Mouse (Mus musculus): ENCODE measurements at regions not wholly inside any gene's neighbourhood (a gene's known extent, or its start where the extent isn't known, plus 50 kb on each side); places are given as distances from the start of the nearest gene placed in this dataset.

- no peak for DNase-seq
Observed at GRCm38 (mm10) chr8:6813816-6814215, 1708.7 kb upstream of the Slc10a2 start.

- DNase-seq, result no peak
Observed at GRCm38 (mm10) chr8:6807116-6807515, 1702.0 kb upstream of the Slc10a2 start.

- no peak for DNase-seq
Observed at GRCm38 (mm10) chr8:6803199-6803598, 1698.0 kb upstream of the Slc10a2 start.

GRCm38 (mm10) chr8:6801076-6801475 is 1695.9 kb upstream of the Slc10a2 start:
- DNase-seq, result no peak

- no peak for DNase-seq
Observed at GRCm38 (mm10) chr8:6789096-6789495, 1683.9 kb upstream of the Slc10a2 start.

- DNase-seq, result no peak
Observed at GRCm38 (mm10) chr8:6780983-6781382, 1675.8 kb upstream of the Slc10a2 start.

- DNase-seq, result no peak
Observed at GRCm38 (mm10) chr8:6775103-6775502, 1670.0 kb upstream of the Slc10a2 start.

GRCm38 (mm10) chr8:6729571-6729970 is 1624.4 kb upstream of the Slc10a2 start:
- no peak for DNase-seq

- no peak for DNase-seq
Observed at GRCm38 (mm10) chr8:6708886-6709449, 1603.8 kb upstream of the Slc10a2 start.

GRCm38 (mm10) chr8:6688595-6688994 is 1583.4 kb upstream of the Slc10a2 start:
- no peak for DNase-seq

GRCm38 (mm10) chr8:6658860-6659259 is 1553.7 kb upstream of the Slc10a2 start:
- DNase-seq, result no peak

GRCm38 (mm10) chr8:6657451-6657990 is 1552.4 kb upstream of the Slc10a2 start:
- no peak for DNase-seq

- DNase-seq, result no peak
Observed at GRCm38 (mm10) chr8:6652180-6652579, 1547.0 kb upstream of the Slc10a2 start.

GRCm38 (mm10) chr8:6648083-6648482 is 1542.9 kb upstream of the Slc10a2 start:
- no peak for DNase-seq

- DNase-seq, result no peak
Observed at GRCm38 (mm10) chr8:6645287-6645957, 1540.3 kb upstream of the Slc10a2 start.

GRCm38 (mm10) chr8:6644396-6644795 is 1539.2 kb upstream of the Slc10a2 start:
- no peak for DNase-seq

GRCm38 (mm10) chr8:6627009-6627557 is 1521.9 kb upstream of the Slc10a2 start:
- no peak for DNase-seq

GRCm38 (mm10) chr8:6608891-6609290 is 1503.7 kb upstream of the Slc10a2 start:
- DNase-seq, result no peak

GRCm38 (mm10) chr8:6606854-6607535 is 1501.8 kb upstream of the Slc10a2 start:
- no peak for DNase-seq

- no peak for DNase-seq
Observed at GRCm38 (mm10) chr8:6604232-6604804, 1499.2 kb upstream of the Slc10a2 start.

- DNase-seq, result no peak
Observed at GRCm38 (mm10) chr8:6590146-6590545, 1485.0 kb upstream of the Slc10a2 start.

GRCm38 (mm10) chr8:6583337-6584096 is 1478.4 kb upstream of the Slc10a2 start:
- no peak for DNase-seq

Measured in heart, adult 18-20 months (tissue).